Mouse (Mus musculus): Measurements from ENCODE around the gene Eaf1. TPM values are rescaled to one million over a fixed set of nuclear protein-coding genes. Genes with fewer than 3 reads are reported as not detected.
"Not testable (repeated sequence)": the region's sequence is repeated elsewhere in the genome, so short reads cannot be mapped to it uniquely, and the experiment has no call there.

The Eaf1 gene
- total RNA-seq (2022) = 10 to 100 TPM; 13.8 to 21.0 (median 16.9) TPM

GRCm38 (mm10) chr14:31494349-31494974, at the start of gene Eaf1:
TSS of gene Eaf1 (plus strand) at chr14:31494399.
- no peak for DNase-seq (ENCODE audit: low spot score in 2 of 2)

- DNase-seq (ENCODE audit: low spot score in 2 of 2) = no peak
Measured at GRCm38 (mm10) chr14:31448994-31449393, 45.2 kb upstream of the Eaf1 start.

GRCm38 (mm10) chr14:31453946-31454345, 40.3 kb upstream of the Eaf1 start:
- not testable (repeated sequence) for DNase-seq (ENCODE audit: low spot score in 2 of 2)

GRCm38 (mm10) chr14:31454849-31455566, 39.2 kb upstream of the Eaf1 start:
- no peak for DNase-seq (ENCODE audit: low spot score in 2 of 2)

- DNase-seq (ENCODE audit: low spot score in 2 of 2) = no peak
Measured at GRCm38 (mm10) chr14:31456064-31456721, 38.0 kb upstream of the Eaf1 start.

GRCm38 (mm10) chr14:31458006-31458405, 36.2 kb upstream of the Eaf1 start:
- no peak for DNase-seq (ENCODE audit: low spot score in 2 of 2)

- not testable (repeated sequence) for DNase-seq (ENCODE audit: low spot score in 2 of 2)
Measured at GRCm38 (mm10) chr14:31462226-31462625, 32.0 kb upstream of the Eaf1 start.

- no peak for DNase-seq (ENCODE audit: low spot score in 2 of 2)
Measured at GRCm38 (mm10) chr14:31462886-31463285, 31.3 kb upstream of the Eaf1 start.

- no peak for DNase-seq (ENCODE audit: low spot score in 2 of 2)
Measured at GRCm38 (mm10) chr14:31464176-31464575, 30.0 kb upstream of the Eaf1 start.

GRCm38 (mm10) chr14:31469711-31470110, 24.5 kb upstream of the Eaf1 start:
- DNase-seq (ENCODE audit: low spot score in 2 of 2) = no peak

- peak in 1 of 2 experiments; percentile 75 for DNase-seq (ENCODE audit: low spot score in 2 of 2)
Measured at GRCm38 (mm10) chr14:31472451-31473061, 21.6 kb upstream of the Eaf1 start.

- DNase-seq (ENCODE audit: low spot score in 2 of 2) = no peak
Measured at GRCm38 (mm10) chr14:31473297-31473696, 20.9 kb upstream of the Eaf1 start.

- DNase-seq (ENCODE audit: low spot score in 2 of 2) = no peak
Measured at GRCm38 (mm10) chr14:31482417-31482816, 11.8 kb upstream of the Eaf1 start.

GRCm38 (mm10) chr14:31486465-31486864, 7.7 kb upstream of the Eaf1 start:
- DNase-seq (ENCODE audit: low spot score in 2 of 2) = no peak

- DNase-seq (ENCODE audit: low spot score in 2 of 2) = no peak
Measured at GRCm38 (mm10) chr14:31488055-31488454, 6.1 kb upstream of the Eaf1 start.

GRCm38 (mm10) chr14:31493901-31494300, 298 bp upstream of the Eaf1 start:
- no peak for DNase-seq (ENCODE audit: low spot score in 2 of 2)

- peak; percentile 79 to 86 for DNase-seq (ENCODE audit: low spot score in 2 of 2)
Measured at GRCm38 (mm10) chr14:31494975-31495455, 816 bp downstream of the Eaf1 start, which contains the start of gene Mettl6. TSS of gene Mettl6 (minus strand) at chr14:31495040.

- no peak for DNase-seq (ENCODE audit: low spot score in 2 of 2)
Measured at GRCm38 (mm10) chr14:31495538-31495937, 1.3 kb downstream of the Eaf1 start.

GRCm38 (mm10) chr14:31496241-31496646, 2.0 kb downstream of the Eaf1 start:
- no peak for DNase-seq (ENCODE audit: low spot score in 2 of 2)

- DNase-seq (ENCODE audit: low spot score in 2 of 2) = no peak
Measured at GRCm38 (mm10) chr14:31499526-31499925, 5.3 kb downstream of the Eaf1 start.

- no peak for DNase-seq (ENCODE audit: low spot score in 2 of 2)
Measured at GRCm38 (mm10) chr14:31503406-31503805, 9.2 kb downstream of the Eaf1 start.

GRCm38 (mm10) chr14:31506456-31506855, 12.3 kb downstream of the Eaf1 start:
- DNase-seq (ENCODE audit: low spot score in 2 of 2) = peak; percentile 71 to 75
